Mouse (Mus musculus) leukemia stem cell, adult 10-12 weeks (primary cell): ENCODE data around the gene Nufip1. TPM values are rescaled to one million over a fixed set of nuclear protein-coding genes. Genes with fewer than 3 reads are reported as not detected.

Experiments used
- polyA plus RNA-seq: library from polyadenylated mRNA; stranded (reverse); fragments of >175 nt; gene quantifications from 2 replicates; pipeline ENCODE4 v1.2.3, GENCODE M21; 2012; ENCODE audit warnings: low replicate concordance

Gene Nufip1
- polyA plus RNA-seq, result 19.2 and 21.3 TPM in 2 replicates

GRCm38 (mm10) chr14:76110396-76111221 is at the start of gene Nufip1, which contains the start of gene Gpalpp1:
Gene Nufip1, plus strand, starts transcription at chr14:76110891.
Gene Gpalpp1, minus strand, starts transcription at chr14:76110760.

Other genes starting within 250 kb of the Nufip1 start
- gene Kctd4, start 155.9 kb upstream of the Nufip1 start, polyA plus RNA-seq, result 0.06 TPM in 1 of 2 replicates, not detected in the other
- 3.1 and 14.8 TPM in 2 replicates for gene Gtf2f2, start 100.0 kb upstream of the Nufip1 start, polyA plus RNA-seq
- 2.7 and 3.9 TPM in 2 replicates for gene Gpalpp1, start 131 bp upstream of the Nufip1 start, polyA plus RNA-seq